Mouse (Mus musculus): ENCODE measurements around the gene Cfap61. TPM values are rescaled to one million over a fixed set of nuclear protein-coding genes. Genes with fewer than 3 reads are reported as not detected.
"Not testable (repeated sequence)": the region's sequence is repeated elsewhere in the genome, so short reads cannot be mapped to it uniquely, and the experiment has no call there.

Cfap61 gene
- 1.9 and 2.3 TPM in 2 replicates for polyA plus RNA-seq (2016; fragmentation: Nextera tagmentation; extraction: Ambion mirVana)

DNA sequence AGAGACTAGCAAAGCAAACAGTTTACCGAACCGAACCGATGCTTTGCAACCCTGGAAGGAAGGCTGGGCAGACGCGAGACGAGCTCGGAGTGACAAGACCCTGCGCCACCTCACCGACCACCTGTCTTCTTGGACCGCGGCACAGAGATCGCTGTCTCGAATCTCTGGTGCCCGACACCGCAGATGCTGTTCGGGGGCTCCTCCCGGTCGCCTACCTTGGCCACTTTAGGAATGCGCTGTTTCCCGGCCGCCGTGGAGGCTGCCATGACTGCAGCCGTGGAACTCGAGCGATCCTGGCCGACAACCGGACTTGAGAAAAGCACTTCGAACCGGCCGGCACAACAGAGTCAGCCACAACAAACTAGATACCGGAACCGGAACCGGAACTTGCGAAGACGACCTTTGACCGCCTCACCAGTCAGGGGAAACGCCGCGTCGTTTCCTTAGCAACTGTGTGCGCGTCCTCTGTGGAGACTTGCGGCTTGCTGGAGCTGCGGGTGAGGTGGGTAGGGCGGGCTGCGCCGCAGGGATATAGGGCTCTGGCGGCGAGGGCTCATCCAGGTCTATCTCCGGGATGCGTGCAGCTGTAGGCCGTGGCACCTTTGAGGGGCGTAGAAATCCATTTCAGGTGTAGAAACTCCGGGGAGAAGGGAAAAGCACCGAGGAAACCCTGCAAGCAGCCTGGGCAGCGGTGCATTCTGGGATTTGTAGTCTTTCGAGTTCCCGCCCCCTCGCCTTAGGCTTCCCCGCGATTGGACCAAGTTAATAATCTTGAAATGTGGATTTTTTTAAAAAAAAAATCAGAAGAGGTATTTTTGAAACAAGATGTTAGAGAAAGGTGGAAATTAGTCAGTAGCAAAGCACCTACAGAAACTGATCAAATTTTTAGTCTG is at the start of gene Cfap61, which contains the start of gene Crnkl1:
Gene Cfap61, plus strand, starts transcription at position 446 of the 893 bp plus-strand sequence.
Gene Crnkl1, minus strand, starts transcription at position 676 of the 893 bp plus-strand sequence.
- H3K27me3 ChIP-seq, result no peaks in the 10 kb centered on the region
- WGBS, result under 1% methylated on average over 61 of the region's 61 CpGs
- 0 out of 2 replicates have a peak within 1 kb of the TSS, but pooled peaks have one; percentile 10 for H3K27ac ChIP-seq (replicated peaks)
- peak; percentile 98 for ATAC-seq (ENCODE audit: low FRiP score, low read depth)
- H3K4me1 ChIP-seq, result peaks cover 10% of the 10 kb centered on the region
- peak within 1 kb of the TSS; percentile 93 for H3K4me3 ChIP-seq
- peak within 1 kb of the TSS; percentile 93 for H3K4me2 ChIP-seq (replicated peaks)
- H3K9ac ChIP-seq (replicated peaks), result peak within 1 kb of the TSS; percentile 65
- peaks cover 25% of the 10 kb centered on the region for H3K36me3 ChIP-seq
- no peaks in the 10 kb centered on the region for H3K9me3 ChIP-seq

DNA sequence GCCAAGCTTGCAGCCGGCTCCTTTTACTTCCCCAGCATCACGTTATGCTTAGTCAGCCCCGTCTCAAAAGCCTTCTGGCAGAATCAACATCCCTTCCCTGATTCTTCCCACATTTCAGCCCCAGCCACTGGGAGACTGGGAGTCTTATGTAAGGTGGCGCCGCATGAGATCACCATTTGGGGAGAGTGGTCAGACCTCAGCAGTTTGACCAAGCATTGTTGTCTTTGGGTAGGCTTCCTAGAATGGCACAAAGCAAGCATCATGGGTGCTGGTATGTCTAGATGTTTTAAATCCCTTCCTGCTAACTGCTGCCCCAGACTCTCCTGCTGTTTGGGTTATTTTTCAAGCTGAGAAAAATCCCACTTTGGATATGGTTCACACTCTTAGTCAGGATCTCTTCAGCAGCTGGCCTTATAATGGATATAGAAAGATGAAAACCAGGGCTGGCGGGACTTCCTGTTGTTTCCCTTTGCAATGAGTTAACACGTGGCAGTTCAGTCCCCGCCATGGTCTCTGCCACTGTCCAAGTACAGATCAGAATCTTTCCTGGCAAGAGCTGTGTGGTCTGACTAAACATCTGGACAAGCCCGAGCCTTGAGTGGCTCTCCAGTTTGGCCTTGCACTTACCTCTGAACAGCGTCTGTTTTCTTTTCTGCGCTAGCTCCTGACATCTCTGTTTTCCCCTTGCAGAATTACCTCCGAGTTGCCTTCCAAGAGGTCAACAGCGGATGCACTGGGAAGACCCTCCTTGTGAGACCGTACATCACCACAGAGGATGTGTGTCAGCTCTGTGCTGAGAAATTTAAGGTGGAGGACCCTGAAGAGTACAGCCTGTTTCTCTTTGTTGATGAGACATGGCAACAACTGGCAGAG is 49.4 kb upstream of the Cfap61 start:
- ATAC-seq (ENCODE audit: low FRiP score, low read depth), result no peak
- H3K4me3 ChIP-seq, result no peak overlapping the region
- H3K27me3 ChIP-seq, result no peaks in the 10 kb centered on the region
- peaks cover 6% of the 10 kb centered on the region; the same call in 1 of the 2 replicates for H3K4me1 ChIP-seq
- no peak overlapping the region for H3K4me2 ChIP-seq (replicated peaks)
- H3K9me3 ChIP-seq, result 0 out of 2 replicates have a peak, but pooled peaks cover 2% of the 10 kb centered on the region
- WGBS, result 70% methylated on average over 14 of the region's 14 CpGs
- H3K36me3 ChIP-seq, result peaks cover 6% of the 10 kb centered on the region
- no peak overlapping the region for H3K27ac ChIP-seq (replicated peaks)
- no peak overlapping the region for H3K9ac ChIP-seq (replicated peaks)

DNA sequence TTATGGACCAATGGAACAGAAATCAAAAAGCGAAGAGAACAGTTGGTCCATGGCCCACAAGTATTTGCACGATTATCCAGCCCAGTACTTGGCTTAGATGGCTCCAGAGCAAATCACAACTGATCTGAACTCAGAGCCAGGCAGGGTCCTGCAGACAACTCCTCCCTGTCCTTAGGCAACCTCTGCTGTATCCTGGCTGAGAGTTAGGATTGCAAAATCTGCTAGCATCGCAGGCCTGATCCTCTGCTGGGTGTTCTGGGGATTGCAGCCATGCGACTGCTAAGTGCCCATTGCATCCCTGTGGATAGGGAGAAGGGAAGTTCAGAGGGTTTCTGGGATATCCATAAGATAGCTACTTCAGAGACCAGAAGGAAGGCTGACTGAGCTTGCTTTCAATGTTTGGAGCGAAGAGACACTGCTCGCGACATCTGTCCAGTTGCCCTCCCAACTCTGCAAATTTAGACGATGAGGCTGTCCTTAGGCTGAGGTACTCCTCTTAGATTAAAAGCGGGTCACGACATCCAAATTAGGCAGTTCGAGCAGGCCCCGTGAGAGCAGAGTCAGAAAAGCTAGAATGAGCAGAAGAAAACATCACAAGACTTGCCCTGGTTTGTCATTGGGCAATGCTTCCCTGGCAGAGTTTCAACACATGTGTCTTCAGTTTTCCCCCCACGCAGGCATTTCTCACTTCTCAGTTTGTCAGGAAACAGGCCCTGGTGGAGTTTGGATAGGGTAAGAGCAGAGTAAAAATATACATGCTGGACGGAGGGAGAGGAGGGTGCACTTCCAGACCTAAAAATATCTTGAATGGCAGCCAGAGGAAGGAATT is 46.4 kb upstream of the Cfap61 start:
- 72% methylated on average over 14 of the region's 14 CpGs for WGBS
- Histone ChIP-seq H3K4me3 (no peak overlapping the region), H3K36me3 (peaks cover 6% of the 10 kb centered on the region), H3K27ac (replicated peaks) (no peak overlapping the region; the same call in 1 of the 2 replicates), H3K27me3 (no peaks in the 10 kb centered on the region), H3K4me1 (peaks cover 6% of the 10 kb centered on the region; the same call in 1 of the 2 replicates), H3K4me2 (replicated peaks) (no peak overlapping the region), H3K9ac (replicated peaks) (no peak overlapping the region), H3K9me3 (no peaks in the 10 kb centered on the region)
- no peak for ATAC-seq (ENCODE audit: low FRiP score, low read depth)

- Histone ChIP-seq H3K4me2 (replicated peaks) (no peak overlapping the region), H3K27ac (replicated peaks) (no peak overlapping the region), H3K4me1 (peaks cover 5% of the 10 kb centered on the region; the same call in 1 of the 2 replicates), H3K36me3 (peaks cover 6% of the 10 kb centered on the region), H3K9ac (replicated peaks) (no peak overlapping the region), H3K9me3 (no peaks in the 10 kb centered on the region), H3K4me3 (no peak overlapping the region), H3K27me3 (no peaks in the 10 kb centered on the region)
- ATAC-seq (ENCODE audit: low FRiP score, low read depth), result no peak
- 79% methylated on average over 6 of the region's 6 CpGs for WGBS
Observed at GRCm38 (mm10) chr2:145888766-145889480, 45.7 kb upstream of the Cfap61 start.

DNA sequence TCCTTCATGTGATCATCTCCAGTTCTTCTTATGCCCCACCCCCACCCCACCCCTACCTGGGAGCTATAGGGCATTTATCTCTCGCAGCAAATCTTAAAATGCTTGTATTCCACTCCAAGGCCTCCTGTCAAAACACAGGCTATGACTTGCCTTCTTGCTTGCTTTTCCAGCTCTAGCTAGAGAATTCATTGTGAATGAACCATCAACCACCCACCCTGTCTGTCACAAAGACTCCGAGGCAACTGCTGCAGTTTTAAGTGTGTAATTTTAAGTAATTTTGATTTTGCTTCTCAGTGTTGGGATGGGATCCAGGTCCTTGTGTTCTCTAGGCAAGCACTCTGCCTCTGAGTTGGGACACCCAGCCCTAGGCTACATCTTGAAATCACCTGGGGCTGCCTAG is 44.0 kb upstream of the Cfap61 start:
- no peak overlapping the region for H3K9ac ChIP-seq (replicated peaks)
- H3K27ac ChIP-seq (replicated peaks), result no peak overlapping the region
- H3K9me3 ChIP-seq, result no peaks in the 10 kb centered on the region
- peaks cover 2% of the 10 kb centered on the region for H3K36me3 ChIP-seq
- no peak overlapping the region for H3K4me2 ChIP-seq (replicated peaks)
- ATAC-seq (ENCODE audit: low FRiP score, low read depth), result no peak
- H3K4me1 ChIP-seq, result no peaks in the 10 kb centered on the region
- H3K27me3 ChIP-seq, result no peaks in the 10 kb centered on the region
- 82% methylated on average over 2 of the region's 2 CpGs for WGBS
- H3K4me3 ChIP-seq, result no peak overlapping the region

DNA sequence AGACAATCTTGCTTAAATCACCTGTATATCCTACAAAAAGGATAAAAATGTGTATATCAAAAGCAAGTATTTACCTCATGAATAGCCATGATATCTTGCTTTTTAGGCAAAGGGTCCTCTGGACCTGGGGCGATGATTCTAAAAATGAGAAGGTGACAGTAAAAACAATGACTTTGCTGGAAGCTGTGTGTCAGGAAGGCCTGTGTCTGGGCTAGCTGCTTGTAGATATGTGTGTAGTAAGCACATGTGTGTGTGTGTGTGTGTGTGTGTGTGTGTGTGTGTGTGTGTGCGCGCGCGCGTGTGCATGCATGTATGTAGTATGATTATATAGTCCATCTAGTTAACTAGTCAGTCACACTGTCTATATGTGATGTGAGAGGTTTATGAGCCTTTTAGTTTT is 40.8 kb upstream of the Cfap61 start:
- ATAC-seq (ENCODE audit: low FRiP score, low read depth), result no peak
- Histone ChIP-seq H3K4me2 (replicated peaks) (no peak overlapping the region), H3K9me3 (no peaks in the 10 kb centered on the region), H3K27ac (replicated peaks) (no peak overlapping the region), H3K9ac (replicated peaks) (no peak overlapping the region), H3K4me3 (no peak overlapping the region), H3K4me1 (no peaks in the 10 kb centered on the region), H3K36me3 (no peaks in the 10 kb centered on the region), H3K27me3 (no peaks in the 10 kb centered on the region)
- WGBS, result 98% methylated on average over 6 of the region's 6 CpGs

GRCm38 (mm10) chr2:145898106-145898505 is 36.5 kb upstream of the Cfap61 start:
- 80% methylated on average over 9 of the region's 9 CpGs for WGBS
- Histone ChIP-seq H3K4me3 (no peak overlapping the region), H3K4me2 (replicated peaks) (no peak overlapping the region), H3K27me3 (no peaks in the 10 kb centered on the region), H3K9ac (replicated peaks) (no peak overlapping the region), H3K36me3 (no peaks in the 10 kb centered on the region), H3K27ac (replicated peaks) (no peak overlapping the region), H3K4me1 (no peaks in the 10 kb centered on the region), H3K9me3 (no peaks in the 10 kb centered on the region)
- no peak for ATAC-seq (ENCODE audit: low FRiP score, low read depth)

DNA sequence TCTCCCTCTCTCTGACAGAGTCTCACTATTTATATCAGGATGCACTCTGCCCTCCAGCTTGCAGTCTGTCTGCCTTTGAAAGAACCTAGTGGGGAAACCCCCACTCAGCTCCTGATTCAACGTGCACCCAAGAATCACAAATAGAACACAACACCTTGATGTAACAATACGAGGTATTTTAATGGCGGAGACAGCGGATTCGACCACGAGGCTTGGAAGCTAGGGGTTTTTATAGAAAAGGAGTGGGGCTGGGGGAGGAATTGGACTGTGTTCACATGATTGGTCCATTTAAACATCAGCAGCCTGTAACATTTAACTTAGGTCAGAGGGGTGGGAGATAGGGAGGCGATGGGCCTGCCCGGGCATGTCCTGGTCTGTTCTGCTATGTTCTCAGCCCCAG is 34.3 kb upstream of the Cfap61 start:
- peaks cover 13% of the 10 kb centered on the region for H3K4me1 ChIP-seq
- H3K4me2 ChIP-seq (replicated peaks); H3K36me3 ChIP-seq; H3K4me3 ChIP-seq; H3K9ac ChIP-seq (replicated peaks); H3K9me3 ChIP-seq; ATAC-seq (ENCODE audit: low FRiP score, low read depth); H3K27ac ChIP-seq (replicated peaks); H3K27me3 ChIP-seq: not testable (repeated sequence)
- 82% methylated on average over 8 of the region's 8 CpGs for WGBS

- Histone ChIP-seq H3K27ac (replicated peaks) (no peak within 1 kb of the TSS; the same call in 1 of the 2 replicates), H3K9me3 (no peaks in the 10 kb centered on the region), H3K4me1 (peaks cover 13% of the 10 kb centered on the region), H3K27me3 (no peaks in the 10 kb centered on the region), H3K4me3 (peak within 1 kb of the TSS; percentile 78; the same call in 1 of the 2 replicates), H3K4me2 (replicated peaks) (peak within 1 kb of the TSS; percentile 64), H3K36me3 (0 out of 2 replicates have a peak, but pooled peaks cover 2% of the 10 kb centered on the region), H3K9ac (replicated peaks) (no peak within 1 kb of the TSS)
- ATAC-seq (ENCODE audit: low FRiP score, low read depth), result no peak
- WGBS, result 85% methylated on average over 6 of the region's 6 CpGs
Observed at GRCm38 (mm10) chr2:145901861-145902260, 32.7 kb upstream of the Cfap61 start, which contains the start of gene Naa20. TSS of gene Naa20 (plus strand) at chr2:145902099.

- Histone ChIP-seq H3K4me3 (peak overlapping the region; percentile 78), H3K27ac (replicated peaks) (peak overlapping the region; percentile 67), H3K4me2 (replicated peaks) (peak overlapping the region; percentile 64), H3K27me3 (no peaks in the 10 kb centered on the region), H3K9ac (replicated peaks) (peak overlapping the region; percentile 84), H3K9me3 (no peaks in the 10 kb centered on the region), H3K4me1 (peaks cover 13% of the 10 kb centered on the region), H3K36me3 (0 out of 2 replicates have a peak, but pooled peaks cover 9% of the 10 kb centered on the region)
- WGBS, result under 1% methylated on average over 68 of the region's 68 CpGs
- ATAC-seq (ENCODE audit: low FRiP score, low read depth), result peak; percentile 98
Observed at GRCm38 (mm10) chr2:145903061-145903901, 31.3 kb upstream of the Cfap61 start.
